ENCODE assay signal across 8 mouse cellular contexts in genomic region chr14:55122359-55122758, GRCm38 (mm10). TPM values are rescaled to one million over a fixed set of nuclear protein-coding genes. Genes with fewer than 3 reads are reported as not detected.
DNase-seq lines count a peak whose midpoint lies in the region; ATAC-seq and TF ChIP-seq lines count a peak whose summit lies in the region.

No protein-coding gene starts in this region.

- peak overlapping the region; percentile 72 for H3K27ac ChIP-seq in layer of hippocampus, adult 2 months
- no peak overlapping the region for H3K27ac ChIP-seq in forebrain, embryonic 11.5 days (ENCODE audit: low read depth, low read length)
- peak overlapping the region; percentile 78 for H3K27ac ChIP-seq in hindbrain, embryonic 15.5 days (replicated peaks)
- peak overlapping the region; percentile 90 for H3K27ac ChIP-seq in midbrain, embryonic 14.5 days (replicated peaks; ENCODE audit: low read depth, low read length)

- H3K4me2 ChIP-seq in forebrain, embryonic 11.5 days (ENCODE audit: low read depth, low read length, severe bottlenecking) = peak overlapping the region; percentile 3; the same call in 1 of the 2 replicates
- peak overlapping the region; percentile 30 for H3K4me2 ChIP-seq in hindbrain, embryonic 15.5 days
- peak overlapping the region; percentile 43 for H3K4me2 ChIP-seq in midbrain, embryonic 14.5 days (ENCODE audit: low read length)

- H3K9ac ChIP-seq in forebrain, embryonic 11.5 days (ENCODE audit: low read length) = 0 out of 2 replicates have a peak overlapping the region, but pooled peaks have one; percentile 9
- H3K9ac ChIP-seq in hindbrain, embryonic 15.5 days = peak overlapping the region; percentile 9; the same call in 1 of the 2 replicates
- peak overlapping the region; percentile 32; the same call in 1 of the 2 replicates for H3K9ac ChIP-seq in midbrain, embryonic 14.5 days (replicated peaks; ENCODE audit: low read length)

- H3K9me3 ChIP-seq in forebrain, embryonic 11.5 days (ENCODE audit: control insufficient read depth, low read length) = no peaks in the 10 kb centered on the region
- no peaks in the 10 kb centered on the region for H3K9me3 ChIP-seq in hindbrain, embryonic 15.5 days
- H3K9me3 ChIP-seq in midbrain, embryonic 14.5 days (ENCODE audit: control insufficient read depth, low read length) = no peaks in the 10 kb centered on the region

- no peak for TF ChIP-seq CTCF in layer of hippocampus, adult 2 months (conservative IDR thresholded peaks at IDR 0.05)

- no peak for DNase-seq in layer of hippocampus, adult 2 months (ENCODE audit: low spot score in 2 of 2)
- DNase-seq in layer of hippocampus, postnatal 25 days (ENCODE audit: extremely low spot score in 1 of 2, low spot score in 1 of 2) = no peak
- no peak for DNase-seq in forebrain, embryonic 11.5 days (ENCODE audit: low spot score)
- peak; percentile 70 for DNase-seq in midbrain, embryonic 14.5 days
- no peak for DNase-seq in adrenal gland, postnatal 4 days (ENCODE audit: low spot score in 2 of 2)
- no peak for DNase-seq in urinary bladder, postnatal 36 days (ENCODE audit: low spot score in 2 of 2)
- DNase-seq in right cerebral cortex, postnatal 14 days = no peak

- no peaks in the 10 kb centered on the region for H3K4me1 ChIP-seq in forebrain, embryonic 11.5 days (replicated peaks; ENCODE audit: control insufficient read depth, insufficient read depth, low read length)
- H3K4me1 ChIP-seq in hindbrain, embryonic 15.5 days (replicated peaks) = peaks cover 17% of the 10 kb centered on the region
- peaks cover 19% of the 10 kb centered on the region for H3K4me1 ChIP-seq in midbrain, embryonic 14.5 days (ENCODE audit: control insufficient read depth, insufficient read depth, low read length)

- H3K4me3 ChIP-seq in layer of hippocampus, adult 2 months = no peak overlapping the region
- H3K4me3 ChIP-seq in forebrain, embryonic 11.5 days (ENCODE audit: low read depth, low read length) = no peak overlapping the region
- no peak overlapping the region for H3K4me3 ChIP-seq in hindbrain, embryonic 15.5 days
- H3K4me3 ChIP-seq in midbrain, embryonic 14.5 days (replicated peaks; ENCODE audit: low read depth, low read length) = no peak overlapping the region

- no peaks in the 10 kb centered on the region for H3K36me3 ChIP-seq in forebrain, embryonic 11.5 days (ENCODE audit: control insufficient read depth, insufficient read depth, low read length)
- H3K36me3 ChIP-seq in hindbrain, embryonic 15.5 days = no peaks in the 10 kb centered on the region
- H3K36me3 ChIP-seq in midbrain, embryonic 14.5 days (ENCODE audit: control insufficient read depth, insufficient read depth, low read length) = no peaks in the 10 kb centered on the region

- WGBS in forebrain, embryonic 11.5 days = 41% methylated on average over 8 of the region's 8 CpGs
- WGBS in hindbrain, embryonic 15.5 days = 19% methylated on average over 8 of the region's 8 CpGs
- WGBS in midbrain, embryonic 14.5 days = 14% methylated on average over 8 of the region's 8 CpGs

- ATAC-seq in forebrain, embryonic 11.5 days (replicated peaks; ENCODE audit: low FRiP score) = no peak
- ATAC-seq in hindbrain, embryonic 15.5 days (ENCODE audit: low FRiP score, low read depth) = peak; percentile 7; the same call in 1 of the 2 replicates
- peak; percentile 27; the same call in 1 of the 2 replicates for ATAC-seq in midbrain, embryonic 14.5 days (ENCODE audit: low FRiP score, low TSS enrichment)

- H3K27me3 ChIP-seq in forebrain, embryonic 11.5 days (ENCODE audit: control insufficient read depth, insufficient read depth, low read length) = peaks cover 1% of the 10 kb centered on the region; the same call in 1 of the 2 replicates
- H3K27me3 ChIP-seq in hindbrain, embryonic 15.5 days = no peaks in the 10 kb centered on the region
- no peaks in the 10 kb centered on the region for H3K27me3 ChIP-seq in midbrain, embryonic 14.5 days (ENCODE audit: control insufficient read depth, insufficient read depth, low read length)

RNA-seq across cellular contexts. Expression of gene Jph4, which starts 5.6 kb away (rescaled TPM):
- total RNA-seq in layer of hippocampus, adult 2 months (2021) = 100 to 1,000 TPM; 453 to 476 TPM
- 100 to 1,000 TPM; 422 to 463 TPM for total RNA-seq in layer of hippocampus, postnatal 25 days (2021)
- 2.9 and 3.7 TPM in 2 replicates for polyA plus RNA-seq in forebrain, embryonic 11.5 days (2014; fragmentation: Nextera tagmentation; extraction: Ambion mirVana)
- 33.6 and 40.7 TPM in 2 replicates for polyA plus RNA-seq in hindbrain, embryonic 15.5 days (2015; fragmentation: Nextera tagmentation; extraction: Ambion mirVana)
- polyA plus RNA-seq in midbrain, embryonic 14.5 days (2014; fragmentation: Nextera tagmentation; extraction: Ambion mirVana) = 31.1 and 38.9 TPM in 2 replicates
- total RNA-seq in adrenal gland, postnatal 4 days (2021) = 10 to 100 TPM; 11.9 to 14.8 TPM

RNA-seq across cellular contexts. Expression of gene Ap1g2, which starts 16.0 kb away (rescaled TPM):
- total RNA-seq in layer of hippocampus, adult 2 months (2021) = 10 to 100 TPM; 15.4 to 19.3 TPM
- total RNA-seq in layer of hippocampus, postnatal 25 days (2021) = 10 to 100 TPM; 15.7 to 19.4 TPM
- polyA plus RNA-seq in forebrain, embryonic 11.5 days (2014; fragmentation: Nextera tagmentation; extraction: Ambion mirVana) = 13.9 and 14.8 TPM in 2 replicates
- 7.3 and 7.9 TPM in 2 replicates for polyA plus RNA-seq in hindbrain, embryonic 15.5 days (2015; fragmentation: Nextera tagmentation; extraction: Ambion mirVana)
- 6.8 and 7.6 TPM in 2 replicates for polyA plus RNA-seq in midbrain, embryonic 14.5 days (2014; fragmentation: Nextera tagmentation; extraction: Ambion mirVana)
- 10 to 100 TPM; 30.3 to 34.0 TPM for total RNA-seq in adrenal gland, postnatal 4 days (2021)

RNA-seq across cellular contexts. Expression of gene Thtpa, which starts 27.8 kb away (rescaled TPM):
- 10 to 100 TPM; 19.3 to 23.7 TPM for total RNA-seq in layer of hippocampus, adult 2 months (2021)
- 10 to 100 TPM; 21.9 to 22.9 TPM for total RNA-seq in layer of hippocampus, postnatal 25 days (2021)
- 28.6 and 31.1 TPM in 2 replicates for polyA plus RNA-seq in forebrain, embryonic 11.5 days (2014; fragmentation: Nextera tagmentation; extraction: Ambion mirVana)
- polyA plus RNA-seq in hindbrain, embryonic 15.5 days (2015; fragmentation: Nextera tagmentation; extraction: Ambion mirVana) = 29.4 and 32.6 TPM in 2 replicates
- polyA plus RNA-seq in midbrain, embryonic 14.5 days (2014; fragmentation: Nextera tagmentation; extraction: Ambion mirVana) = 27.9 and 33.7 TPM in 2 replicates
- total RNA-seq in adrenal gland, postnatal 4 days (2021) = 10 to 100 TPM; 21.0 to 21.3 TPM

RNA-seq across cellular contexts. Expression of gene Zfhx2, which starts 30.2 kb away (rescaled TPM):
- 10 to 100 TPM; 55.5 to 67.3 TPM for total RNA-seq in layer of hippocampus, adult 2 months (2021)
- 10 to 100 TPM; 37.8 to 63.0 TPM for total RNA-seq in layer of hippocampus, postnatal 25 days (2021)
- polyA plus RNA-seq in forebrain, embryonic 11.5 days (2014; fragmentation: Nextera tagmentation; extraction: Ambion mirVana) = 15.9 TPM in 2 replicates
- 24.0 and 24.9 TPM in 2 replicates for polyA plus RNA-seq in hindbrain, embryonic 15.5 days (2015; fragmentation: Nextera tagmentation; extraction: Ambion mirVana)
- polyA plus RNA-seq in midbrain, embryonic 14.5 days (2014; fragmentation: Nextera tagmentation; extraction: Ambion mirVana) = 24.9 and 28.4 TPM in 2 replicates
- total RNA-seq in adrenal gland, postnatal 4 days (2021) = 10 to 100 TPM; 11.9 to 13.5 TPM

Comparison
In these comparisons a context has a peak if more than half of its experiments do, and no peak if none do; other contexts are left out.
1. RNA of gene Jph4, which starts 5.6 kb away (total RNA-seq): 453 to 476 TPM in layer of hippocampus, adult 2 months and 422 to 463 TPM in layer of hippocampus, postnatal 25 days; 11.9 to 14.8 TPM in adrenal gland, postnatal 4 days; every median in the first group is over 10 times any median in the second.
2. Peak in every context shown above with its lines, with median percentiles within 50 percentile points of each other: H3K4me2 ChIP-seq and H3K9ac ChIP-seq.